Mouse (Mus musculus) MEL (cell line): ENCODE measurements around the gene N4bp1.

ENCODE experiments used
- CTCF ChIP-seq, 3 experiments: IDR thresholded peaks in 2 of 3; conservative IDR thresholded peaks in 1 of 3; 2 replicates each; pipeline ENCODE4 v1.5.1; 2011 to 2012; ENCODE audit warnings: low read length in 3 of 3, low read depth in 2 of 3, mild to moderate bottlenecking in 2 of 3, improper control_type of control experiment in 1 of 3, inconsistent platforms in 1 of 3, mixed read lengths in 1 of 3, moderate library complexity in 1 of 3; ENCODE audit not compliant: control insufficient read depth in 1 of 3, insufficient read depth in 1 of 3, poor library complexity in 1 of 3, severe bottlenecking in 1 of 3
- MAFK ChIP-seq: IDR thresholded peaks from 2 replicates; pipeline ENCODE4 v1.6.1; 2011; ENCODE audit warnings: low read depth, mild to moderate bottlenecking, low read length, improper control_type of control experiment, borderline replicate concordance
- RAD21 ChIP-seq: IDR thresholded peaks from 2 replicates; pipeline ENCODE4 v1.6.1; 2011; ENCODE audit warnings: mild to moderate bottlenecking, low read depth, low read length, improper control_type of control experiment

DNA sequence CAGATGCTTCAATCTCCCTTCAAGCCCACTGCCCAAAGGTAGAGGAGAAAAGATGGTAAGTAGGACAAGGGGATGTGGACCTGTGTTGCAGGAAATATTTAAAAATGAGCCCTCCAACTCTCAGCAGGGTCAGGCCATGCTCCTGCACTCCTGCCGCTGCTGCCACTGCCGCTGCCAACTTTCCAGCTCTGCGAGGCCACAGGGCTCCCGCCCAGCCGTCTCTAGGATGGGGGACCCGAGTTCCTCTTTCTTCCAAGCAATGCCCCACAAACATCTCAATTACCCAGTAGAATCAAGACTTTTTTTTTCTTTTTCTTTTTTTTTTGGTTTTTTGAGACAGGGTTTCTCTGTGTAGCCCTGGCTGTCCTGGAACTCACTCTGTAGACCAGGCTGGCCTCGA is 25.2 kb upstream of the N4bp1 start:
- no peak for TF ChIP-seq MAFK
- TF ChIP-seq CTCF (IDR thresholded peaks at IDR 0.05 in 2 of 3, conservative IDR thresholded peaks at IDR 0.05 in 1 of 3; ENCODE audit: control insufficient read depth in 1 of 3, insufficient read depth in 1 of 3, low read depth in 2 of 3, low read length in 3 of 3, poor library complexity in 1 of 3, severe bottlenecking in 1 of 3) = no peak
- TF ChIP-seq RAD21 = no peak
